Comparison of ENCODE assay signal across 8 mouse cellular contexts in the genomic region with DNA sequence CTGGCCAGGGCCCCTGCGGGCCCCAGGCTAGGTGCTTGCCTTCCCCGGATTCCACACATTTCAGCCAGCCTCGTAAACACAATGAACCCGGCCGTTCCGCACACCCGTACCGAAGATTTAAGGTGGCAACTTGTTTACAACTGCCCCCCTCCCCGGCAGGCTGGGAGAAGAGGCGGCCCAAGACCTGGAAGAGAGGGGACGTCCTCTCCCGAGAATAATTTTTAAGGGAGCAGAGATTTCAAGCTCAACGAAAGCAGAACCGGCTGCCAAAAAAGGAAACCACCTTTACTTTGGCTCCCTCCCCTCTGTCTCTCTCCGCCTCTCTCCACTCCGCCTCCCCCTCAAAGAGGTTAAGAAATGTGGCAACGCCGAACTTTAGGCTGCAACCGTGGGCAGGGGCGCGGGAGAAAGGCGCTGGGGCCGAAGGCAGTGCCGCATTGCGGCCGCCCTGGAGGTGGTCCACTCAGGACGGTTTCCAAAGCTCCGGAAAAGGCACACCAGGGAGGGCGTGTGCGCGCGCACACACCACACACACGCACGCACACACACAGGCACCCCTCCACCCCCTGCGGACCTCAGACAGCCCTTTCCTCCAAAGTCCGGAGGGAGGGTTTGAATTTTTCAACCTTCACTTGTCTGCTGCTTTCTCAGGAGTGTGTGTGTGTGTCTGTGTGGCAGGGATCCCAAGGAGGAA. TPM values are rescaled to one million over a fixed set of nuclear protein-coding genes. Genes with fewer than 3 reads are reported as not detected.
A peak's percentile ranks its signal among the peaks of the same experiment; 100 is the strongest.
DNase-seq lines count a peak whose midpoint lies in the region; ATAC-seq and TF ChIP-seq lines count a peak whose summit lies in the region.

No protein-coding gene starts in this region.

- no peaks in the 10 kb centered on the region for H3K27me3 ChIP-seq in embryonic facial prominence, embryonic 11.5 days (ENCODE audit: control insufficient read depth, insufficient read depth, low read length)
- peaks cover 13% of the 10 kb centered on the region for H3K27me3 ChIP-seq in liver, embryonic 14.5 days (ENCODE audit: control insufficient read depth, insufficient read depth, low read length)
- H3K27me3 ChIP-seq in neural tube, embryonic 11.5 days (ENCODE audit: control insufficient read depth, insufficient read depth, low read length) = no peaks in the 10 kb centered on the region
- no peaks in the 10 kb centered on the region for H3K27me3 ChIP-seq in testis, adult 2 months (ENCODE audit: control insufficient read depth, insufficient read depth, low read length)

- TF ChIP-seq CTCF in liver, embryonic 14.5 days (IDR thresholded peaks at IDR 0.05; ENCODE audit: low read depth) = no peak
- no peak for TF ChIP-seq CTCF in testis, adult 2 months (IDR thresholded peaks at IDR 0.05; ENCODE audit: control insufficient read depth, insufficient read depth, insufficient replicate concordance, low read depth, low read length)

- H3K9me3 ChIP-seq in embryonic facial prominence, embryonic 11.5 days (replicated peaks; ENCODE audit: control insufficient read depth, low read length) = no peaks in the 10 kb centered on the region
- H3K9me3 ChIP-seq in liver, embryonic 14.5 days (ENCODE audit: control insufficient read depth, low read length) = no peaks in the 10 kb centered on the region
- no peaks in the 10 kb centered on the region for H3K9me3 ChIP-seq in neural tube, embryonic 11.5 days (ENCODE audit: control insufficient read depth, low read length)

- peak; percentile 65 for TF ChIP-seq POLR2A in testis, adult 2 months (IDR thresholded peaks at IDR 0.05; ENCODE audit: control insufficient read depth, low read depth, low read length)

- H3K27ac ChIP-seq in embryonic facial prominence, embryonic 11.5 days (replicated peaks; ENCODE audit: low read depth, low read length) = peak overlapping the region; percentile 100
- peak overlapping the region; percentile 81 for H3K27ac ChIP-seq in liver, embryonic 14.5 days
- peak overlapping the region; percentile 100 for H3K27ac ChIP-seq in neural tube, embryonic 11.5 days (ENCODE audit: low read depth, low read length)
- H3K27ac ChIP-seq in testis, adult 2 months (ENCODE audit: control insufficient read depth, insufficient read depth, low read depth, low read length) = peak overlapping the region; percentile 68

- H3K36me3 ChIP-seq in embryonic facial prominence, embryonic 11.5 days (replicated peaks; ENCODE audit: control insufficient read depth, insufficient read depth, low read depth, low read length) = no peaks in the 10 kb centered on the region
- H3K36me3 ChIP-seq in liver, embryonic 14.5 days (replicated peaks; ENCODE audit: control insufficient read depth, insufficient read depth, low read depth) = no peaks in the 10 kb centered on the region
- H3K36me3 ChIP-seq in neural tube, embryonic 11.5 days (ENCODE audit: control insufficient read depth, insufficient read depth, low read length) = no peaks in the 10 kb centered on the region; the same call in none of the 2 replicates
- H3K36me3 ChIP-seq in testis, adult 2 months (ENCODE audit: control insufficient read depth, insufficient read depth, low read length) = no peaks in the 10 kb centered on the region

- peak overlapping the region; percentile 99 for H3K9ac ChIP-seq in embryonic facial prominence, embryonic 11.5 days (replicated peaks; ENCODE audit: low read length)
- H3K9ac ChIP-seq in liver, embryonic 14.5 days (replicated peaks) = peak overlapping the region; percentile 76
- H3K9ac ChIP-seq in neural tube, embryonic 11.5 days (ENCODE audit: low read length) = peak overlapping the region; percentile 90

- no peaks in the 10 kb centered on the region; the same call in 1 of the 2 replicates for H3K4me1 ChIP-seq in embryonic facial prominence, embryonic 11.5 days (ENCODE audit: control insufficient read depth, insufficient read depth, low read length)
- H3K4me1 ChIP-seq in liver, embryonic 14.5 days (replicated peaks; ENCODE audit: control insufficient read depth in 2 of 2, insufficient read depth in 2 of 2, low read length in 1 of 2) = peaks cover 18% of the 10 kb centered on the region in 2 experiments
- H3K4me1 ChIP-seq in neural tube, embryonic 11.5 days (ENCODE audit: control insufficient read depth, insufficient read depth, low read length) = peaks cover 32% of the 10 kb centered on the region
- H3K4me1 ChIP-seq in testis, adult 2 months (ENCODE audit: control insufficient read depth, insufficient read depth, low read length) = peaks cover 33% of the 10 kb centered on the region

- no peak for ATAC-seq in embryonic facial prominence, embryonic 11.5 days (replicated peaks; ENCODE audit: insufficient number of reproducible peaks, low FRiP score, low TSS enrichment, low read depth)
- ATAC-seq in liver, embryonic 14.5 days (ENCODE audit: insufficient read depth) = peak; percentile 38
- no peak for ATAC-seq in neural tube, embryonic 11.5 days (ENCODE audit: insufficient read depth, low FRiP score, low TSS enrichment)

- peak overlapping the region; percentile 92 for H3K4me2 ChIP-seq in embryonic facial prominence, embryonic 11.5 days (ENCODE audit: low read depth, low read length)
- H3K4me2 ChIP-seq in liver, embryonic 14.5 days (ENCODE audit: low read depth) = peak overlapping the region; percentile 100
- H3K4me2 ChIP-seq in neural tube, embryonic 11.5 days (ENCODE audit: low read depth) = peak overlapping the region; percentile 94

- H3K4me3 ChIP-seq in embryonic facial prominence, embryonic 11.5 days (ENCODE audit: low read depth, low read length) = peak overlapping the region; percentile 97
- peak overlapping the region; percentile 61 to 91 for H3K4me3 ChIP-seq in liver, embryonic 14.5 days (ENCODE audit: insufficient read depth in 1 of 2, low read depth in 2 of 2, low read length in 2 of 2)
- H3K4me3 ChIP-seq in neural tube, embryonic 11.5 days (ENCODE audit: low read depth, low read length) = peak overlapping the region; percentile 72
- H3K4me3 ChIP-seq in testis, adult 2 months (ENCODE audit: control insufficient read depth, low read depth, low read length) = peak overlapping the region; percentile 88

- WGBS in embryonic facial prominence, embryonic 11.5 days = under 1% methylated on average over 33 of the region's 36 CpGs
- WGBS in liver, embryonic 14.5 days (ENCODE audit: insufficient replicate concordance) = under 1% methylated on average over 36 of the region's 36 CpGs
- under 1% methylated on average over 35 of the region's 36 CpGs for WGBS in neural tube, embryonic 11.5 days

- peak; percentile 89 for DNase-seq in A20 (ENCODE audit: low read depth, low spot score)
- peak; percentile 89 for DNase-seq in adrenal gland, postnatal 10 days
- peak; percentile 76 for DNase-seq in embryonic facial prominence, embryonic 11.5 days (ENCODE audit: low spot score)
- DNase-seq in heart, adult 11 months = peak; percentile 99
- DNase-seq in kidney, adult 18-20 months = peak; percentile 88
- peak in 2 of 3 experiments; percentile 47 to 57 for DNase-seq in liver, embryonic 14.5 days (ENCODE audit: low read depth in 3 of 3, low spot score in 3 of 3)
- DNase-seq in neural tube, embryonic 11.5 days (ENCODE audit: low spot score) = peak; percentile 78

- no peak for TF ChIP-seq EP300 in liver, embryonic 14.5 days (IDR thresholded peaks at IDR 0.05; ENCODE audit: low read depth)

RNA-seq across cellular contexts. Expression of gene Ptch1, which starts 8.6 kb away (rescaled TPM):
- total RNA-seq in adrenal gland, postnatal 10 days (2021) = 10 to 100 TPM; 38.7 to 55.2 TPM
- polyA plus RNA-seq in embryonic facial prominence, embryonic 11.5 days (2014; fragmentation: Nextera tagmentation; extraction: Ambion mirVana) = 24.9 and 27.4 TPM in 2 replicates
- 4.3 and 4.4 TPM in 2 replicates for polyA plus RNA-seq in liver, embryonic 14.5 days (2012; rRNA removed)
- 4.2 and 4.9 TPM in 2 replicates for polyA plus RNA-seq in liver, embryonic 14.5 days (2014; fragmentation: Nextera tagmentation; extraction: Ambion mirVana)
- 22.8 and 24.2 TPM in 2 replicates for polyA plus RNA-seq in neural tube, embryonic 11.5 days (2014; fragmentation: Nextera tagmentation; extraction: Ambion mirVana)
- 4.5 and 5.6 TPM in 2 replicates for polyA plus RNA-seq in testis, adult 2 months (2012; rRNA removed)
